Mouse (Mus musculus) ES-Bruce4 (cell line): Measurements from ENCODE around the gene 2300002M23Rik. TPM values are rescaled to one million over a fixed set of nuclear protein-coding genes. Genes with fewer than 3 reads are reported as not detected.

Experiments used
- H3K27ac ChIP-seq: 2 replicates; pipeline ENCODE4 v1.5.1; 2012; ENCODE audit warnings: low read length, inconsistent platforms; ENCODE audit not compliant: insufficient read depth
- H3K27me3 ChIP-seq: 2 replicates; pipeline ENCODE4 v1.6.1; 2012; ENCODE audit warnings: mild to moderate bottlenecking, low read length, inconsistent platforms; ENCODE audit not compliant: control insufficient read depth, poor library complexity, insufficient read depth, severe bottlenecking
- H3K36me3 ChIP-seq: 2 replicates; pipeline ENCODE4 v1.6.1; 2012; ENCODE audit warnings: inconsistent platforms, mild to moderate bottlenecking, low read length, moderate library complexity; ENCODE audit not compliant: control insufficient read depth, poor library complexity, insufficient read depth, severe bottlenecking
- H3K4me1 ChIP-seq: one replicate; pipeline ENCODE4 v1.8.1; 2011; ENCODE audit warnings: low read length; ENCODE audit not compliant: control insufficient read depth, insufficient read depth
- H3K4me3 ChIP-seq: 2 replicates; pipeline ENCODE4 v1.5.1; 2011; ENCODE audit warnings: low read depth, mild to moderate bottlenecking, low read length
- H3K9ac ChIP-seq: 2 replicates; pipeline ENCODE4 v1.6.1; 2012; ENCODE audit warnings: low read depth, mild to moderate bottlenecking, inconsistent platforms; ENCODE audit not compliant: poor library complexity, severe bottlenecking
- H3K9me3 ChIP-seq: replicated peaks from 2 replicates; pipeline ENCODE4 v1.6.1; 2012; ENCODE audit warnings: mild to moderate bottlenecking, low read length, inconsistent platforms; ENCODE audit not compliant: control insufficient read depth, poor library complexity, insufficient read depth, severe bottlenecking
- CTCF ChIP-seq: IDR thresholded peaks from one replicate; pipeline ENCODE4 v1.8.1; 2011; ENCODE audit warnings: low read depth, low read length
- EP300 ChIP-seq: IDR thresholded peaks from 2 replicates; pipeline ENCODE4 v1.6.1; 2011; ENCODE audit warnings: low read depth, low read length; ENCODE audit not compliant: insufficient read depth
- POLR2A ChIP-seq: IDR thresholded peaks from one replicate; pipeline ENCODE4 v1.8.1; 2011; ENCODE audit warnings: low read length; ENCODE audit not compliant: insufficient read depth
- polyA plus RNA-seq: library from polyadenylated mRNA; stranded (reverse); fragments of >200 nt; gene quantifications from 2 replicates; pipeline ENCODE4 v1.2.4, GENCODE M21; 2011; ENCODE audit warnings: low read depth; ENCODE audit not compliant: missing spikeins, insufficient read depth, insufficient read length

The 2300002M23Rik gene
- polyA plus RNA-seq, 1 experiment = 0.46 TPM

GRCm38 (mm10) chr17:35544001-35544400 lies 23.2 kb upstream of the 2300002M23Rik start:
- Histone ChIP-seq H3K4me1 (peaks cover 7% of the 10 kb centered on the region), H3K9me3 (no peaks in the 10 kb centered on the region), H3K27me3 (no peaks in the 10 kb centered on the region), H3K27ac (peak overlapping the region; percentile 66), H3K36me3 (no peaks in the 10 kb centered on the region), H3K9ac (no peak overlapping the region), H3K4me3 (no peak overlapping the region)
- no peak for TF ChIP-seq EP300
- no peak for TF ChIP-seq CTCF
- no peak for TF ChIP-seq POLR2A

- TF ChIP-seq POLR2A = no peak
- peak; percentile 90 for TF ChIP-seq CTCF
- H3K9me3 ChIP-seq = no peaks in the 10 kb centered on the region
- no peaks in the 10 kb centered on the region for H3K36me3 ChIP-seq
- no peaks in the 10 kb centered on the region for H3K27me3 ChIP-seq
- no peak overlapping the region for H3K4me3 ChIP-seq
- no peak overlapping the region for H3K27ac ChIP-seq
- peaks cover 5% of the 10 kb centered on the region for H3K4me1 ChIP-seq
- H3K9ac ChIP-seq = no peak overlapping the region
Observed at GRCm38 (mm10) chr17:35544680-35545079, 22.6 kb upstream of the 2300002M23Rik start.

GRCm38 (mm10) chr17:35547465-35547864 lies 19.8 kb upstream of the 2300002M23Rik start:
- H3K36me3 ChIP-seq = no peaks in the 10 kb centered on the region
- peak overlapping the region; percentile 91 for H3K27ac ChIP-seq
- 0 out of 2 replicates have a peak, but pooled peaks have one; percentile 29 for TF ChIP-seq EP300
- TF ChIP-seq POLR2A = no peak
- TF ChIP-seq CTCF = peak; percentile 47
- H3K9me3 ChIP-seq = no peaks in the 10 kb centered on the region
- peak overlapping the region; percentile 21 for H3K9ac ChIP-seq
- H3K27me3 ChIP-seq = no peaks in the 10 kb centered on the region
- peak overlapping the region; percentile 47 for H3K4me3 ChIP-seq
- peaks cover 11% of the 10 kb centered on the region for H3K4me1 ChIP-seq

- H3K27ac ChIP-seq = peak overlapping the region; percentile 91
- H3K9me3 ChIP-seq = no peaks in the 10 kb centered on the region
- no peaks in the 10 kb centered on the region for H3K36me3 ChIP-seq
- H3K4me1 ChIP-seq = peaks cover 10% of the 10 kb centered on the region
- no peak overlapping the region for H3K9ac ChIP-seq
- TF ChIP-seq EP300 = no peak
- TF ChIP-seq POLR2A = no peak
- TF ChIP-seq CTCF = no peak
- no peaks in the 10 kb centered on the region for H3K27me3 ChIP-seq
- no peak overlapping the region for H3K4me3 ChIP-seq
Observed at GRCm38 (mm10) chr17:35548636-35549035, 18.6 kb upstream of the 2300002M23Rik start.

GRCm38 (mm10) chr17:35549437-35550142 lies 17.7 kb upstream of the 2300002M23Rik start:
- Histone ChIP-seq H3K4me3 (no peak overlapping the region), H3K27me3 (no peaks in the 10 kb centered on the region), H3K36me3 (no peaks in the 10 kb centered on the region), H3K27ac (peak overlapping the region; percentile 37; the same call in 1 of the 2 replicates), H3K4me1 (peaks cover 8% of the 10 kb centered on the region), H3K9me3 (no peaks in the 10 kb centered on the region), H3K9ac (no peak overlapping the region; the same call in 1 of the 2 replicates)
- TF ChIP-seq EP300 = no peak
- TF ChIP-seq POLR2A = no peak
- no peak for TF ChIP-seq CTCF

- Histone ChIP-seq H3K4me3 (no peak overlapping the region), H3K27ac (no peak overlapping the region), H3K36me3 (no peaks in the 10 kb centered on the region), H3K4me1 (peaks cover 8% of the 10 kb centered on the region), H3K9me3 (no peaks in the 10 kb centered on the region), H3K9ac (no peak overlapping the region), H3K27me3 (no peaks in the 10 kb centered on the region)
- TF ChIP-seq CTCF (peak; percentile 2), EP300 (no peak), POLR2A (no peak)
Observed at GRCm38 (mm10) chr17:35550143-35550494, 17.1 kb upstream of the 2300002M23Rik start.
